In the genomic region with DNA sequence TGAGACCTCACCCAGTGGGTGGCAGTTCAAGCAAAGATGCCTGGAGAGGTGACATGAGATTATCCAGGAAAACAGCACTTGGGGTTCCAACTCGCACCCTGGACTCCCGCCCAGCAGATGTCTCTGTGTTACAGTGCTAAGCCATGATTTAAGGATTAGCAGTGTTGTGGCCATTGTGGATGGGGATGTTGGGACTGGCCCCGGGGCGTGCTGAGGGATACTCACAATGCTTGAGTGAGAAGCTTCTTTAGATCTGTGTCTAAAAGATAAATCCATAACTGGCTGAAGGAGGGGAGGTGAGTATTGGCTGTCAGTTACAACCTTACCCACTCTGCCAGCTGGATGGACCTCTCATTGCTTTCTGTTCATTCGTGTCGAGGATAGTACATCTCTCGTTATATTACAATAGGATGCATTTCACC, we compare ENCODE assay signal across 11 mouse cellular contexts. TPM values are rescaled to one million over a fixed set of nuclear protein-coding genes. Genes with fewer than 3 reads are reported as not detected.
A peak's percentile ranks its signal among the peaks of the same experiment; 100 is the strongest.
DNase-seq lines count a peak whose midpoint lies in the region; ATAC-seq and TF ChIP-seq lines count a peak whose summit lies in the region.
"Had no signal": no experiment of that assay in that cellular context is flagged by ENCODE, and none has a peak within 500 bp of the region (broad histone marks: within the 10 kb centered on the region; RNA-seq: fewer than 3 reads in every experiment).

No protein-coding gene starts in this region.

- peak overlapping the region; percentile 62 for H3K4me2 ChIP-seq in heart, embryonic 13.5 days
- peak overlapping the region; percentile 26; the same call in 1 of the 2 replicates for H3K4me2 ChIP-seq in forebrain, embryonic 14.5 days (ENCODE audit: low read length)
- H3K4me2 ChIP-seq in midbrain, embryonic 11.5 days: 0 out of 2 replicates have a peak overlapping the region, but pooled peaks have one; percentile 18
- H3K4me2 ChIP-seq: limb, embryonic 15.5 days had no signal

- H3K9ac ChIP-seq in heart, embryonic 13.5 days: no peak overlapping the region
- peak overlapping the region; percentile 44 for H3K9ac ChIP-seq in forebrain, embryonic 14.5 days (ENCODE audit: low read length)
- peak overlapping the region; percentile 58; the same call in 1 of the 2 replicates for H3K9ac ChIP-seq in midbrain, embryonic 11.5 days (ENCODE audit: low read length)
- H3K9ac ChIP-seq: limb, embryonic 15.5 days had no signal

- H3K4me3 ChIP-seq in heart, embryonic 13.5 days: no peak overlapping the region; the same call in 1 of the 2 replicates
- H3K4me3 ChIP-seq in heart, embryonic 10.5 days: no peak overlapping the region
- H3K4me3 ChIP-seq in forebrain, embryonic 14.5 days (ENCODE audit: low read depth, low read length): no peak overlapping the region
- H3K4me3 ChIP-seq in midbrain, embryonic 11.5 days (ENCODE audit: low read depth, low read length): no peak overlapping the region
- H3K4me3 ChIP-seq: limb, embryonic 15.5 days had no signal

- no peak overlapping the region for H3K27ac ChIP-seq in heart, embryonic 13.5 days (replicated peaks)
- no peak overlapping the region for H3K27ac ChIP-seq in heart, embryonic 10.5 days
- H3K27ac ChIP-seq in forebrain, embryonic 14.5 days (ENCODE audit: low read depth, low read length): peak overlapping the region; percentile 81
- H3K27ac ChIP-seq in midbrain, embryonic 11.5 days (ENCODE audit: low read depth, low read length): no peak overlapping the region; the same call in 1 of the 2 replicates
- H3K27ac ChIP-seq: limb, embryonic 15.5 days had no signal

- no peak for DNase-seq in heart, embryonic 10.5 days (ENCODE audit: low spot score)
- DNase-seq in brain, embryonic 14.5 days (ENCODE audit: low read depth): peak; percentile 77
- peak; percentile 39 for DNase-seq in forebrain, embryonic 14.5 days (ENCODE audit: low spot score)
- no peak for DNase-seq in midbrain, embryonic 11.5 days (ENCODE audit: low spot score, missing footprints)
- DNase-seq in kidney, postnatal 10 days: no peak
- DNase-seq in adrenal gland, postnatal 25 days: no peak
- no peak for DNase-seq in embryo, embryonic 10.5 days (ENCODE audit: low spot score)
- DNase-seq: gastrocnemius, postnatal 10 days had no signal

- TF ChIP-seq POLR2A in brain, embryonic 14.5 days (IDR thresholded peaks at IDR 0.05; ENCODE audit: borderline replicate concordance, extremely low read depth, insufficient read depth, insufficient read length, poor library complexity, severe bottlenecking): 0 out of 2 replicates have a peak, but pooled peaks have one; percentile 7

- peaks cover 24% of the 10 kb centered on the region for H3K27me3 ChIP-seq in heart, embryonic 13.5 days (replicated peaks)
- H3K27me3 ChIP-seq in heart, embryonic 10.5 days (ENCODE audit: insufficient read depth, poor library complexity, severe bottlenecking): peaks cover 29% of the 10 kb centered on the region
- no peaks in the 10 kb centered on the region for H3K27me3 ChIP-seq in forebrain, embryonic 14.5 days (replicated peaks; ENCODE audit: control insufficient read depth, insufficient read depth, low read length)
- no peaks in the 10 kb centered on the region for H3K27me3 ChIP-seq in midbrain, embryonic 11.5 days (ENCODE audit: control insufficient read depth, insufficient read depth, low read length)
- H3K27me3 ChIP-seq: limb, embryonic 15.5 days had no signal

- H3K36me3 ChIP-seq in heart, embryonic 13.5 days: no peaks in the 10 kb centered on the region
- no peaks in the 10 kb centered on the region for H3K36me3 ChIP-seq in heart, embryonic 10.5 days
- H3K36me3 ChIP-seq in forebrain, embryonic 14.5 days (ENCODE audit: control insufficient read depth, insufficient read depth, low read length): no peaks in the 10 kb centered on the region
- no peaks in the 10 kb centered on the region for H3K36me3 ChIP-seq in midbrain, embryonic 11.5 days (ENCODE audit: control insufficient read depth, insufficient read depth, low read length)
- H3K36me3 ChIP-seq: limb, embryonic 15.5 days had no signal

- peaks cover 9% of the 10 kb centered on the region for H3K4me1 ChIP-seq in heart, embryonic 13.5 days
- 0 out of 2 replicates have a peak, but pooled peaks cover 4% of the 10 kb centered on the region for H3K4me1 ChIP-seq in heart, embryonic 10.5 days
- peaks cover 7% of the 10 kb centered on the region; the same call in 1 of the 2 replicates for H3K4me1 ChIP-seq in forebrain, embryonic 14.5 days (ENCODE audit: control insufficient read depth, insufficient read depth, low read length)
- H3K4me1 ChIP-seq in midbrain, embryonic 11.5 days (ENCODE audit: control insufficient read depth, insufficient read depth, low read length): peaks cover 10% of the 10 kb centered on the region

- ATAC-seq in heart, embryonic 13.5 days (ENCODE audit: extremely low read depth, insufficient number of reproducible peaks, low FRiP score, low TSS enrichment): no peak
- peak; percentile 51 for ATAC-seq in forebrain, embryonic 14.5 days
- peak; percentile 70 for ATAC-seq in midbrain, embryonic 11.5 days (ENCODE audit: low FRiP score)

- TF ChIP-seq CTCF in brain, embryonic 14.5 days (IDR thresholded peaks at IDR 0.05; ENCODE audit: borderline replicate concordance, extremely low read depth, insufficient read depth, insufficient read length): no peak

- WGBS in heart, embryonic 13.5 days: 44% methylated on average over 7 of the region's 7 CpGs
- 48% methylated on average over 7 of the region's 7 CpGs for WGBS in heart, embryonic 10.5 days
- WGBS in forebrain, embryonic 14.5 days: 49% methylated on average over 7 of the region's 7 CpGs
- 51% methylated on average over 7 of the region's 7 CpGs for WGBS in midbrain, embryonic 11.5 days

- no peaks in the 10 kb centered on the region for H3K9me3 ChIP-seq in heart, embryonic 13.5 days
- H3K9me3 ChIP-seq in heart, embryonic 10.5 days: no peaks in the 10 kb centered on the region
- H3K9me3 ChIP-seq in forebrain, embryonic 14.5 days (replicated peaks; ENCODE audit: control insufficient read depth, low read length): no peaks in the 10 kb centered on the region
- no peaks in the 10 kb centered on the region for H3K9me3 ChIP-seq in midbrain, embryonic 11.5 days (ENCODE audit: control insufficient read depth, low read length)
- H3K9me3 ChIP-seq: limb, embryonic 15.5 days had no signal

RNA-seq across cellular contexts. Expression of a gene that starts 35.4 kb away (rescaled TPM):
- 0.27 and 0.53 TPM in 2 replicates for polyA plus RNA-seq in heart, embryonic 13.5 days (2015; fragmentation: Nextera tagmentation; extraction: Ambion mirVana)
- 0.21 and 0.35 TPM in 2 replicates for polyA plus RNA-seq in heart, embryonic 10.5 days (2016; fragmentation: Nextera tagmentation; extraction: Ambion mirVana)
- 0.23 and 0.31 TPM in 2 replicates for polyA plus RNA-seq in brain, embryonic 14.5 days (2012; rRNA removed)
- 0.14 and 0.23 TPM in 2 replicates for polyA plus RNA-seq in forebrain, embryonic 14.5 days (2014; fragmentation: Nextera tagmentation; extraction: Ambion mirVana)
- polyA plus RNA-seq in midbrain, embryonic 11.5 days (2014; fragmentation: Nextera tagmentation; extraction: Ambion mirVana): 0.72 and 0.86 TPM in 2 replicates
- total RNA-seq in adrenal gland, postnatal 25 days (2021): 0.27 TPM in 1 of 2 replicates, not detected in the other
- polyA plus RNA-seq: C2C12 had no signal

Comparison
In these comparisons a context has a peak if more than half of its experiments do, and no peak if none do; other contexts are left out.
1. DNase-seq: peak in brain, embryonic 14.5 days (single experiment) and forebrain, embryonic 14.5 days (single experiment); none in heart, embryonic 10.5 days (single experiment), midbrain, embryonic 11.5 days (single experiment), kidney, postnatal 10 days (single experiment), adrenal gland, postnatal 25 days (single experiment) and embryo, embryonic 10.5 days (single experiment).
2. Peak in every context shown above with its lines, with median percentiles within 50 percentile points of each other: H3K4me2 ChIP-seq.